Mouse (Mus musculus) inflammation-experienced regulatory T-cells, adult 6 months (primary cell): Measurements from ENCODE around the gene Tinagl1. TPM values are rescaled to one million over a fixed set of nuclear protein-coding genes. Genes with fewer than 3 reads are reported as not detected.

Source experiments
- ATAC-seq: one replicate; pipeline ENCODE4 v1.8.0; 2017
- polyA plus RNA-seq, 3 experiments: library from polyadenylated mRNA; unstranded; fragments of 100-300 nt; shearing (Covaris generic); gene quantifications; one replicate each; pipeline ENCODE4 v1.2.1; 2017

Tinagl1 gene
- polyA plus RNA-seq, 3 experiments from 2014 or later: not detected

- no peak for ATAC-seq
These were observed 2.2 kb upstream of the Tinagl1 start for GRCm38 (mm10) chr4:130177087-130177486.

- ATAC-seq: no peak
These were observed 1.3 kb upstream of the Tinagl1 start for GRCm38 (mm10) chr4:130176156-130176720.

- ATAC-seq: no peak
These were observed 439 bp downstream of the Tinagl1 start for GRCm38 (mm10) chr4:130174335-130175031.

GRCm38 (mm10) chr4:130173911-130174311 is 1.0 kb downstream of the Tinagl1 start:
- ATAC-seq: no peak

GRCm38 (mm10) chr4:130173060-130173822 is 1.7 kb downstream of the Tinagl1 start:
- ATAC-seq: no peak

GRCm38 (mm10) chr4:130171951-130172765 is 2.8 kb downstream of the Tinagl1 start:
- no peak for ATAC-seq

- no peak for ATAC-seq
These were observed 4.6 kb downstream of the Tinagl1 start for GRCm38 (mm10) chr4:130170362-130170761.

GRCm38 (mm10) chr4:130169411-130169971 is 5.4 kb downstream of the Tinagl1 start:
- no peak for ATAC-seq

GRCm38 (mm10) chr4:130168280-130169183 is 6.4 kb downstream of the Tinagl1 start:
- no peak for ATAC-seq

- no peak for ATAC-seq
These were observed 7.1 kb downstream of the Tinagl1 start for GRCm38 (mm10) chr4:130167814-130168213.

- ATAC-seq: no peak
These were observed 7.6 kb downstream of the Tinagl1 start for GRCm38 (mm10) chr4:130167321-130167720.

GRCm38 (mm10) chr4:130166592-130166991 is 8.3 kb downstream of the Tinagl1 start:
- ATAC-seq: no peak

- no peak for ATAC-seq
These were observed 8.9 kb downstream of the Tinagl1 start for GRCm38 (mm10) chr4:130166061-130166460.

- ATAC-seq: no peak
These were observed 10.8 kb downstream of the Tinagl1 start for GRCm38 (mm10) chr4:130164121-130164520.

- ATAC-seq: no peak
These were observed 11.5 kb downstream of the Tinagl1 start for GRCm38 (mm10) chr4:130163391-130163861.

GRCm38 (mm10) chr4:130161349-130161748 is 13.6 kb downstream of the Tinagl1 start:
- no peak for ATAC-seq

GRCm38 (mm10) chr4:130156812-130157371 is 18.0 kb downstream of the Tinagl1 start:
- ATAC-seq: no peak

- ATAC-seq: no peak
These were observed 20.7 kb downstream of the Tinagl1 start for GRCm38 (mm10) chr4:130154250-130154649.

- no peak for ATAC-seq
These were observed 26.5 kb downstream of the Tinagl1 start for GRCm38 (mm10) chr4:130148405-130148804.

- ATAC-seq: no peak
These were observed 33.1 kb downstream of the Tinagl1 start for GRCm38 (mm10) chr4:130141786-130142185.

GRCm38 (mm10) chr4:130140992-130141402 is 33.9 kb downstream of the Tinagl1 start:
- ATAC-seq: no peak
